Mouse (Mus musculus): ENCODE measurements around the gene Def8.
"Not testable (repeated sequence)": the region's sequence is repeated elsewhere in the genome, so short reads cannot be mapped to it uniquely, and the experiment has no call there.

The Def8 gene

DNA sequence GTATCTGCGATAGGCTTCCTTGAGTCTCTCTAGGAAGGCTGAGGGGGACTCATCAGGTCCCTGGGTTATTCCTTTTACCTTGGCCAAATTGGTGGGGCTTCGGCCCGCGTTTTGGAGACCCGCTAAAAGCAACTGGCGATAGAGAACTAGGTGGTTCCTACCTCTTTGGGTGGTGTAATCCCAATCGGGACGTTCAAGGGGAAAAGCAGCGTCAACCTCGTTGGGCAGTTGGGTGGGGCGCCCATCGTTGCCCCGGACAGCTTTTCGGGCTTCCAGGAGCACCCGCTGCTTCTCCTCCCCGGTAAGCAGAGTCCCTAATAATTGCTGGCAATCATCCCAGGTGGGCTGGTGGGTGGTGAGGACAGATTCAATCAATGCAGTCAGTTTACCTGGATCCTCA is 9.1 kb downstream of the Def8 start:
- DNase-seq (ENCODE audit: low spot score in 2 of 2), result no peak

DNA sequence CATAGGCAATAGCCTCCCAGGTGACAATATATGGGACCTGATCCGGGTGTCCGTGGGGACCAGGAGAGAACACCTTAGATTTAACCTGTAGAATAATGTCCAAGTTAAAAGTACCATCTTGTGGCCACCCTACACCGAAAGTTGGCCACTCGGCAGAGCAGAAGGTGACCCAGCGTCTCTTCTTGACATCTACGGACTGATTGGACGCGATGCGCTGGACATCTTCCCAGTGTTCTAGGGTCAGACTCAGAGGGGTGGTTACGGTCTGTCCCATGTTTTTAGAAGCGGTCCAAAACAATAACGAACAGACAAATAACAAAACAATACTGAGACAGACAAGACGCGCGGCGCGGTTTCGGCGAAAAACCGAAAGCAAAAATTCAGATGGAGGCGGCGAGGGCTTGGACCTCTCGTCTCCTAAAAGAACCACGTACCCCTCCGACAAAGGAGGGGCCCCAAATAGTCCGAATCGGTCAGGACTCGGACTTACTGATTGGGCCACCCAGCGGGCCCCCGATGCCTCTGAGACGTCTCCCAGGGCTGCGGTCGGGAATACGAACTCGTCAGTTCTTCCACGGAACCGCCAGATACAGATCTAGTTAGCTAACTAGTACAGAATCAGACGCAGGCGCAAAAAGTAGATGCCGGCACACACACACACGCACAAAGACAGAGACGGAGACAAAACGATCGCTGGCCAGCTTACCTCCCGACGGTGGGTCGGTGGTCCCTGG is 10.1 kb downstream of the Def8 start:
- DNase-seq (ENCODE audit: low spot score in 2 of 2), result not testable (repeated sequence)

DNA sequence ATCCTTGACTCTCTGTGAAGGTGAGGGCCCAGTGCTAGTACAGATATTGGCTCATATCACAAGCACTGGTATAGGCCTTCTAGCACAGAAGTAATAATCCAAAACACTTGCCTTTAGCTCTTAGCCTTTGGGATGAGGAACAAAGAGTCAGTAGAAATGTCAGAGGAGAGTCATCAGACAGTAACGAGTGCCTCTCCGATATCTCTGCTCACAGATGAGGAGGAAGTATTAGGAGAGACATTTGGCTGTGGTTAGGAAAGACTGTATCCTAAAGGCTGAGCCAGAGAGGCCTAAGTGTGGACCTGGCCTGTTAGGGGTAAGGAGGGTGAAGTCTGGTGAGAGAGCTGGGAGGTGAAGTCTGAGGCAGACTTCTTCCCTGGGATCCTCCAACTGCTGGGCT is 18.5 kb downstream of the Def8 start:
- no peak for DNase-seq (ENCODE audit: low spot score in 2 of 2)

DNA sequence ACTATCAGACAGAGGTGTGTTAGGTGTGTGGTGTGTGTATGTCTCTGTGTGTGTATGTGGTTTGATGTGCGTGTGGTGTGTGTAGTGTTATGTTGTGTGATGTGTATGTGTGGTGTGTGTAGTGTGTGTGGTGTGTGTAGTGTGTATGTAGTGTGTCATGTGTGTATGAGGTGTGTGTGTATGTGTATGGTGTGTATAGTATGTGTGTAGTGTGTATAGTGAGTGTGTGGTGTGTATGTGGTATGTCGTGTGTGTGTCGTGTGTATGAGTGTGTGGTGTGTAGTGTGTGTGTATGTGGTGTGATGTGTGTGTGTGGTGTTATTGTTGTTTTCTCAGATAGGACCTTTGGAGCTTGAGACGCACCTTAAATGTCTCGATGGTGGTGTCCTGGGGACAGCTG is 19.0 kb downstream of the Def8 start:
- no peak for DNase-seq (ENCODE audit: low spot score in 2 of 2)

DNA sequence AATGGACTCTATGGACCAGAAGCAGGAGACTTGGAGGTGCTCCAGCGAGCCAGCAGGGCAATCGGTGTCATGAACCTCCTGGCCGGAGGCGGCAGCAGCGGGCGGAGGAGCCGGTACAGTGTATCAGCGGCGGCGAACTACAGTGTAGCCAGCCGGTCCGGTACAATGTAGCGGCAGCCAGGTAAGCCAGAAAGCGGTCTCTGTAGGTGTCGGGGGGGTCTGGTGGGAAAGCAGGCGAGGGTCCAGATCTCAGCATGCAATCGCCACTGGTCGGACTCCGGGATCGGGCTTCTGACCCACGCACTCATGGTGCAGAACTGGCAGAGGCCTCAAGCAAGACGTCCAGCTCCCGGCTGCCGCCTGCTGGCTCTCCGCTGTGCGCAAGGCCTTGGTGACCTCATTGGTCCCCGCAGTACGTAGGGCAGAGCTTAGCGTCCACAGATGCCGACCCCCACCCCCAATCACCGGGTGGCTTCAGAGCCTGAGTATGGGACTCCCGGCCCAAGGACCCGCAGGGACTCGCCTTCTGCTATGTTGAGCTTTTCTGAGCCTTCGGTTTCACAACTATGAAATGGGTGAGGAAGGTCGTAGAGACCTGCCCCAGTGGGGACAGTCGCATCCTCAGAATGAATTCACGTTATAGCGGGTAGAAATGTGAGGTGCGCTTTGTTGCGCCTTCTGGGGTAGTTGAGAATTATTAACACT is 19.7 kb downstream of the Def8 start:
- DNase-seq (ENCODE audit: low spot score in 2 of 2), result peak; percentile 93 to 97

DNA sequence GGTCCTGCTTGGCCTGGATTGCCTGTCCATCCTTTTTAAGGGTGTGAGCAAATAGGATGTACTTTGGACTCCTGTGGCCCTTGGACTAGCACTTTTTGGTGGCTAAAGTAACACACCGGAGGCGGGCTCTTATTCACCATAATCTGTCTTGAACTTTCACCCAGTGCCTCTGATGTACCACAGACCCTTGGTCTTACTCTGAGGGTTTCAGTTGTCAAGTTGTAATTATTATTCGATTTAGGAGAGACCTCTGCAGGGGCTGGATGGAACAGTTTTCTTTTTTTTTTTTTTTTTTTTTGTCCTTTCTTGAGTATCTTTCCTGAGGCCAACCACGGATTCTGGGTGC is 20.2 kb downstream of the Def8 start:
- DNase-seq (ENCODE audit: low spot score in 2 of 2), result no peak

DNA sequence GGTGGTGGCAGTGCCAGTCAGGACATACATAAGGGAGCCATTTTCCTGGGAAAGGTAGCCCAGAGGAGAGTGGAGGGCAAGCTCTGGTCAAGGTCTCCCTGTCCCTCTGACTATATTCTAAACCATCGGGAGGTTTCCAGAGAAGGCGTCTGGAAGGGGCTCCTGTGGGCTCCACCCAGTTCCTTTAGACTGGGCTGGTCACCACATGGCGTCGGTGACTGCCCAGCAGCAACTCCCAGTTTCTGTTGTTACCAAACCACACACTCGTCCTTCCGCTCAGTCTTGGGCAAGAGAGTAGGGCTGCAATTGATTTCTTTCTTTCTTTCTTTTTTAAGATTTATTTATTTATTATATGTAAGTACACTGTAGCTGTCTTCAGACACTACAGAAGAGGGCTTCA is 20.8 kb downstream of the Def8 start:
- DNase-seq (ENCODE audit: low spot score in 2 of 2), result no peak

DNA sequence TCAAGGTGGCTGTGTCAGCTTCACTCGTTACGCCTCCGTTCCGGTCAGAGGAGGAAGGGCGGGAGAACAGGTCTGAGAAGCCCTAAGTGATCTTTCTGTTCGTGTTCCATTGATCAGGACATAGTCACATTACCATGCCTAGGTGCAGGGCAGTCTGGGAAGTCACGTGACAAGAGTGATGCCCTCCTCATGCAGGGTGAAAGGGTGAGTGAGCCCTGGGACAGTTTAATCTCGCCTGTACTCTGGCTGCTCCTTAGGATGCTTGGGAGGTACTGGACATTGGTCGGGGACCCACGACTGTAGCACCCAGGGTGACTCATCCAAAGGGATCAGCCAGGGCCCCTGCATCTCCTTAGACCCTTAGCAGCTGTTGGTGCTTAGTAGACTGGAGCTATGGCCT is 22.7 kb downstream of the Def8 start:
- DNase-seq (ENCODE audit: low spot score in 2 of 2), result no peak

DNA sequence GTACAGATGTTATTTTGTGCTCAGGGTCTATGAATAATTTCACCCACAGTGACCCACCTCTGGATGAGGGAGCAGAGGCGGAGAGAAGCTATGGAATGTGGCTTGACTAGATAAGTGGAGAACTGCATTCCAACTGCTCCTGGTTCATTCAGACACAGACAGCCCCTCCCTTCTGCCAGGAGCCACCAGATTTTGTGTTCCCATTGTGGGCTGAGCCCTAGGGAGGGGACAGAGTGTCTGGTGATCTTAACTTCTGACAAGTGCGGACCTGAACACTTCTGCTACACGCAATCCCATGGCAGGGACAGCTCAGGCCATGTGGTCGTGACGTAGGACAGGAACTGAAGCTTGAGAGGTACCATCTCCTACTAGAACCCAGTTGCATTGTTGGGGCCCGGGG is 23.5 kb downstream of the Def8 start:
- no peak for DNase-seq (ENCODE audit: low spot score in 2 of 2)

DNA sequence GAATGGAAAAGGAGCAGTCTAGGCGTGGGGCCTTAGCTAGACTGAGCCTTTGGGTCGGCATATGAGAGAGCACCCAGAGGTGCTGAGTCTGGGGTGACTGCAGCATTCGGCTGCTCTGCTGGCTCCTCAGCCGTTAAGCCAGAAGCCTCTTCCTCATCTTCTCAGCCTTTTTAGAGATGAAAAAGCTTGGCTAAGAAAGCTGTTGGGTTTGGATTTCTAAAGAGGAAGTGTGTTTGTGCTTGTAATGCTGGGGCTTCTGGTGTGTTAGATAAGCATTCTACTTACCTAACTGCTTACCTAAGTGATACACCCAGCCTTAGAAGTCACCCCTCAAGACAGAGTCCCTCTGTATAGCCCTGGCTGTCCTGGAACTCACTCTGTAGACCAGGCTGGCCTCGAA is 27.5 kb downstream of the Def8 start:
- DNase-seq (ENCODE audit: low spot score in 2 of 2), result no peak

DNA sequence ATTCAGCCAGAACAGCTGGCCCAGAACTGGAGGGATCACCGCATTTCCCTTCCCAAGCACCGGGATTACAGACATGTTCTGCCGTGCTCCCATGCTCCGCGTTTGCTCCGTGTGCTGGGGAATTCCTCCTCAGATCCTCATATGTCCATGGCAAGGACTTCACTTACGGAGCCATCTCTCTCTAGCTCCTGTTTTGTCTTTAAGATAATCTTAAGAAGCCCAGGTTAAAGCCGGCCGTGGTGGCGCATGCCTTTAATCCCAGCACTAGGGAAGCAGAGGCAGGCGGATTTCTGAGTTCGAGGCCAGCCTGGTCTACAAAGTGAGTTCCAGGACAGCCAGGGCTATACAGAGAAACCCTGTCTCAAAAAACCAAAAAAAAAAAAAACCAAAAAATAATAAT is 28.4 kb downstream of the Def8 start:
- DNase-seq (ENCODE audit: low spot score in 2 of 2), result not testable (repeated sequence)

DNA sequence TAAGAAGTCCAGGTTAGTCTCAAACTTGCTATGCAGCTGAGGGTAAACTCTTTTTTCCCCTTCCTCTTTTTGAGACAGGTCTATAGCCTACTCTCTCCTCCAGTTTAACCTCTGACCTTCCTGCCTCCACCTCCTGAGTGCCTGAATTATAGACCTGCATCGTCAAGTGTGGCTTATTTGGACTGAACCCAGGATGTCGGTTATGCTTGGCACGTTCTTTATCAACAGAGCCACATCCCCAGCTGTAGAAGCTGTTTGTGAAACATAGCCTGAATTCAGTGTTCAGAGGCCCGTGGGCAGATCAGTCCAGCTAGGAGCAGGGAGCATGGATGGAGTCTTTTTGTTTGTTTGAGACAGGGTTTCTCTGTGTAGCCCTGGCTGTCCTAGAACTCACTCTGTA is 28.8 kb downstream of the Def8 start:
- no peak for DNase-seq (ENCODE audit: low spot score in 2 of 2)

DNA sequence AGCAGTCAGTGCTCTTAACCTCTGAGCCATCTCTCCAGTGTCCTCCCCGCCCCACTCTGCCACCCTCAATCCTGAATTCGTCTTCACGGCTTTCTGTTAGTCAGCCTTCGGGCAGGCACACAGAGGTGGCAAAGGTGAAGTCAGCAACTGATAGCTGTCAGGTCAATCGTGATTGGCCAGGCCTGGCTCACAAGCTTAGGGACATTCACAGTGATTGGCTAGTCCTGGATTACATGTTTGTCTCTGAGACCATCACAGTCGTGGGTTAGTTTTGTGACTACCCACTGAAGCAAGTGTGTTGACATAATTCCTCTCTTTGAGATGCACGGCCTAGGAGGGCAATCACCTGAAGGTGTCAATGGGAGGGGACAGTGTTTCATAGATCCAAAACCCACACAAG is 30.0 kb downstream of the Def8 start:
- DNase-seq (ENCODE audit: low spot score in 2 of 2), result no peak

DNA sequence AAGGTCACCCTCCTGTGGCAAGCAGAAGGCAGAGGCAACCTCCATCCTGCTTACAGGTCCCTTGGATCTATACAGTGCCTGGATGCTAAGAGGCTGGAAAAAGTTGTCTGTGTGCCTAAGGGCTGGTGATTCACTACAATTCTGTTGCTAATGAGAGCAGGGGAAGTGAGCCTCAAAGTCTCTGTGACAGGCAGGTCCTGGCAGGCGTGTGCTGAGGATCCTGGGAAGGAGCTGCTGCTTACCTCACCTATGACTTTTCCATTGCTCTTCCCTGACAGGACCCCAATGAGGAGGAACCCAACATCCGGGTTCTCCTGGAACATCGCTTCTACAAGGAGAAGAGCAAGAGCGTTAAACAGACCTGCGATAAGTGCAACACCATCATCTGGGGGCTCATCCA is 30.6 kb downstream of the Def8 start:
- no peak for DNase-seq (ENCODE audit: low spot score in 2 of 2)

DNA sequence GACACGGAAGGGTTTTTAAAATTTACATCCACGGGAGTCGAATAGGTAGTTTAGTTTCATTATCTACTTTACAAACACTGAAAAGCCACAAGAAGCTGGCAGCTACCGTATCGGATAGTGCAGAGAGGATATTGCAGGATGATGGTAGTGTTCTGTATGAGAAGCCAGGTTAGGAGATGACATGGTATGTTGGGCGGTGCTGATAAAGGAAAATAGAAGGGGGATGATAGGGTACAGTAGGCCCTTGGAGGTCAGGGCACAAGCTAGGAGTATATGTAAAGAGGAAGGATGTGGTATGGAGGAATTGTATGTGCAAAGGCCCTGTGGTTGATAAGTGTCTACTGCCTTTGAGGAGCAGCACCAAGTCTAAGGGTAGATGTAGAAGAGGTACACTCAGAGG is 31.2 kb downstream of the Def8 start:
- DNase-seq (ENCODE audit: low spot score in 2 of 2), result no peak

DNA sequence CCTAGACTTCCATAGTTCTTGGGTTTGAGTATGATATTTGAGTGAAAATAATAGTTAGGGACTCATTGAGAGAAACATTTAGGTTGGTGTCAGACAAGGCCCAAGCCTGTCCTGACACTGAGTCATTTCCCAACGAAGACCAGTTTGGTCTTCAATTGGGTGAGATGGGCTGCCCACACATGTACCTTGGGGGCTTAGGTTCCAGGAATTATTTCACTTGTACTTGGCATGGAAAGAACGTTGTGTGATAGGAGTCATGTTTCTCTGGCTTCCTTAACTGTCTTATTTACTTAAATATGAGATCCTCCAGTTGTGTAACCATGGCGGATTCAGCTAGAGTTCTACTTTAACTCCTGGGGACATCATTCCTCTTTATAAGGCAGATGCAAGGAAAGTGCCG is 40.3 kb downstream of the Def8 start:
- no peak for DNase-seq (ENCODE audit: low spot score in 2 of 2)

DNA sequence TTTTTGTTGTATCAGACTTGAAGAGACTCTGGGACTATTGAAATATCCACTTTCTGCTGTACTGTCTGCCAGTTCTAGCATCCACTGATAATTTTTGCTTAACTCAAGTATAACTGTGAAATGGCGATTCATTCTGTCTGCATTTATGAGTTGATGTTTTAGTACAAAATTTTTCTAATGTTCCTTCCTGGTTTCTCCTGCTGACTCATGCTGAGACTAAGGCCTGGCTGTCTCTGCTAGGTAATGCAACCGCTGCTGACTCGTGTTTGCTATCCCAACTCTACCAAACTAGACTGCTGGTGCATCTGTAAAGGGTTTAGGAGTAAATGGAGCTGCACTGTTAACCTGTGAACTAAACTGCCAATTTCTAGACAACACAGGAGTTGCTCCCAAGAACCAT is 44.1 kb downstream of the Def8 start:
- no peak for DNase-seq (ENCODE audit: low spot score in 2 of 2)

DNA sequence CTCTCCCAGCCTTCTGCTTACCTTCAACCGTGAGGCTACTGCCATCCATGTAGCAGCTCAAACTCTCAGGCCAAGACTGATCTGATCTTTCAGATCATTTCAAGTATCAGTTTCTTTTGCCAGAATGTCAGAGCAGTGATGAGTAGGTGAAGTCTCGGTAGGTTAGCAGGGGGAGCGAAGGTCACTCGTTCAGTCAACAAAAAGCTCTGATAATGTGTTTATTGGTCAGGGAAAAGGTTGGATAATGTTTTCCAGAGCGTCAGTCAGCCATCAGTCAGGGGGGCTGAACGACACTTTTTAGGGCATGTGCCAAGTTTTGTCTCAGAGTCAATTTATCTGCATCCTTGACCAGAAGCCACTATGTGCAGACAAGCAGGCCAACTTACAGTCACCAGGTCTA is 49.7 kb downstream of the Def8 start:
- not testable (repeated sequence) for DNase-seq (ENCODE audit: low spot score in 2 of 2)

DNA sequence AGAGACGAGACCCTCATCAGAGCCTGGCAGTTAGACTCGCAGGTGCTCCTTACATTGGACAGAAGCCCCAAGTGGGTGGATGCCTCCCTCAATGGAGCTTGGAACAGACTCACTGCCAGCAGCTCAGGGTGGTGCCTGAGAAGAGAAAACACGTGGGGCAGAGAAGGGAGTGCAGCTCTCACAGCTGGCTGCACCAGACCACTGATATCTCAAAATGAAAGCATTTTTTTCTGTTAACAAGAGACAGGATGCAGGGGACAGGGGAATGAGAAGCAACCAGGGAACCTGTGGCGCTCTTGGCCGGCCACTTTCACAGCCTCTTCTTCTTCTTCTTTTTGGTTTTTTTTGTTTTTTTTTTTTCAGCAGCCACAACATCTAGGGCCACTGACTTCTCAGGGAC is 51.2 kb downstream of the Def8 start:
- not testable (repeated sequence) for DNase-seq (ENCODE audit: low spot score in 2 of 2)

DNA sequence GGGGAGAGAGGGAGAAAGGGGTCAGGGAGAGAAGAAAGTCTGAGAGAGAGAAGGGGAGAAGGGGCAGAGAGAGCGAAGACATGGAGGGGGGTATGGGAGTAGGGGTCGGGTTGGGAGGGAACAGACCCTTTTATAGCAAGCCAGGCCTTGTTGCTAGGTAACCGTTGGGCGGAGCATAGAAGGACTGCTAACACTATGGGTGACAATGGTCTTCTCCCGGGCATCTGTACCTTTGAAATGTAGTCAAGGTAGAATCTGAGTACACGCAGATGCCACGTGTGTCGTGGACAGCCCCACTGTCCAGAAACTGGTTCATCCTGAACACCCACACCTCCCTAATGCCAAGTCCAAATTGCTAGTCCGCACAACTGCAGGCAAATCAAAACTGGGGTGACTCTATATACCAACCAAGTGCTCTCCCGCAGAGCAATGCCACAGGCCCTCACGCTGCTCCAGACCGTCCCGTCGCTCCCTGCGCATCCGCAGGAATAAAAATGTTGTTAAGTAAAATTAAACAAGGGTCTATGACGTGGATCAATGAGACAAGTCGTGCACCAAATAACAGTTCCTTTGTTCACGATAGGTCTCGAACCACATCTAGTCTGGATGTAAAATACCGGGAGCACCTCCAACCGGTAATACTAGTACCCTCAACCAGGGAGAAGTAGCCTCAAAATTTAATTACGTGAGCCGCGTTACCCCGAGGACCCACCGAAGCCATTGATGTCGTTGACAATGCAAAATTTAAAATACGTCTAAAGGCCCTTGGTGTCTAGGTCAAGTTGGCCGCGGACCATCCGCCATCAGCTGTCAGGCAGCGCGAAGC is 53.8 kb downstream of the Def8 start:
- DNase-seq (ENCODE audit: low spot score in 2 of 2), result no peak

DNA sequence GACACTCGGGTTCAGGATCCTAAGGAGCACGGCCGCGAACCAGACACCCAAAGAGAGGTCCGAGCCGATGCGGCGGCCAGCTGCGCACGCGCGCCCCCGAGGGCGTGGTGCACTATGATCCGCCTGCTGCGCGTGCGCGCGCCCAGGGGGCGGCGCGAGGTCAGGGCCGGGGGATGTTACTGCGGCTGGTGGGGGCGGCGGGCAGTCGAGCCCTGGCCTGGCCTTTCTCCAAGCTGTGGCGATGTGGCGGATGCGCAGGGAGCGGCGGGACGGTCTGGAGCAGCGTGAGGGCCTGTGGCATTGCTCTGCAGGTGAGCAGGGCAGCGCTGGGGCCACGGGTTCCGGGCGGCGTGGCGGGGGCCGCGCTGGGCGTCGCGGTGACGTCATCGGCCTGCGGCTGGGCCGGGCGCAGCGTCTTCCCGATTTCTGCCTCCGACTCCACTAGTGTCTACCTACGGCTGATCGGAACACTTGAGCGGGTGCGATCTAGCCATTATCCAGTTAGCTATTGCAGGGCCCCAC is 54.5 kb downstream of the Def8 start, which contains the start of gene Afg3l1:
Gene Afg3l1 (plus strand): TSS at position 167 of the 522 bp plus-strand sequence.
- peak; percentile 90 to 97 for DNase-seq (ENCODE audit: low spot score in 2 of 2)

DNA sequence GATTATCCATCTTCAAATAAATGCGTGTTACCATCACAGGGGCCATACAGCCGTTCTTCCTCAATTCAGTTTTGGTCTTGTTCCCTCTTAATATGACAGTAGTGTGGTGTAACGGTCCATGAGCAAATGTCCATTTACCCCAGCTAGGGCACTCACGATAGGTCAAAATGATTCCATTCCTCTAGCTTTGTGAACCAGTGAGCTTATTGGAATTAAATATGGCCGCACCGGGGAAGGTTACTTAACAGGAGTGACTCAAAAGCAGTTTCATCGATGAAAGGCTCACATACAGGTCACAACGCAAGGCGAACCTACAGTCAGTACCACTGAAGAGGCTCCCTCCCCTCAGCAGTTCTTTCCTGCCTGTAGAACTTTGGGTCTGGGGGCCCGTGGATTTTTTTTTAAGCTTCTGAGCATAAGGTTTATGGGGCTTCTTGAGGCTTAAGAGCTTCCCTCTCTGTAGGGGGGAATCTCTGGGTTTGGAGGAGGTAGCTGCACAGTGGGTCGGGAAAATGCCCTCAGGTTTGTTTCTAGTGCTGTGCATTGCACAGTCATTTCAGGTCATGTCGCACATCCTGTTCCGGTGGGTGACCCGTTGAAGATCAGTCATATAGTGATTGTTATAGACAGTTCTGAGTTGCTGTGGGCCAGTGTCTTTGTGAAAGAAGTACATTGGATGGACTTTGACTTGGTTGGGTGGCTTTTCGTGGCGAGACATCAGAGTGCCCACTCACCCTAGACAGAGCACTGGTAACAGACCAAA is 55.3 kb downstream of the Def8 start:
- DNase-seq (ENCODE audit: low spot score in 2 of 2), result no peak
